Mouse (Mus musculus) adrenal gland, adult 18-20 months (tissue): ENCODE measurements around the gene Efnb2. TPM values are rescaled to one million over a fixed set of nuclear protein-coding genes. Genes with fewer than 3 reads are reported as not detected.

Source experiments
- DNase-seq, 2 experiments: peaks; one replicate each; pipeline ENCODE4 v3.0.0; 2021 to 2022; ENCODE audit warnings: low spot score in 2 of 2
- total RNA-seq, 2 experiments: library from RNA; stranded (reverse); gene quantifications; 1 replicate in 1 of 2; 2 replicates in 1 of 2; pipeline ENCODE4 v1.2.3; 2021

Gene Efnb2
- total RNA-seq, 2 experiments from 2014 or later, result 14.0 to 24.0 TPM

- no peak for DNase-seq
These were observed 41.5 kb downstream of the Efnb2 start for GRCm38 (mm10) chr8:8619221-8620194.

- DNase-seq, result no peak
These were observed 47.2 kb downstream of the Efnb2 start for GRCm38 (mm10) chr8:8613844-8614243.

GRCm38 (mm10) chr8:8611928-8612327, 49.1 kb downstream of the Efnb2 start:
- DNase-seq, result no peak

GRCm38 (mm10) chr8:8609791-8610190, 51.3 kb downstream of the Efnb2 start:
- DNase-seq, result no peak

- DNase-seq, result no peak
These were observed 51.9 kb downstream of the Efnb2 start for GRCm38 (mm10) chr8:8609141-8609540.

GRCm38 (mm10) chr8:8605621-8606020, 55.4 kb downstream of the Efnb2 start:
- DNase-seq, result no peak

GRCm38 (mm10) chr8:8603875-8604274, 57.2 kb downstream of the Efnb2 start:
- no peak for DNase-seq

- DNase-seq, result peak in 1 of 2 experiments; percentile 17
These were observed 58.2 kb downstream of the Efnb2 start for GRCm38 (mm10) chr8:8602616-8603461.

- DNase-seq, result no peak
These were observed 61.1 kb downstream of the Efnb2 start for GRCm38 (mm10) chr8:8599931-8600330.

GRCm38 (mm10) chr8:8597434-8597833, 63.6 kb downstream of the Efnb2 start:
- no peak for DNase-seq

GRCm38 (mm10) chr8:8595831-8596611, 65.0 kb downstream of the Efnb2 start:
- DNase-seq, result no peak

- DNase-seq, result no peak
These were observed 67.2 kb downstream of the Efnb2 start for GRCm38 (mm10) chr8:8593812-8594211.

- DNase-seq, result no peak
These were observed 67.7 kb downstream of the Efnb2 start for GRCm38 (mm10) chr8:8593371-8593770.

- DNase-seq, result no peak
These were observed 68.7 kb downstream of the Efnb2 start for GRCm38 (mm10) chr8:8592331-8592730.

- no peak for DNase-seq
These were observed 77.1 kb downstream of the Efnb2 start for GRCm38 (mm10) chr8:8583981-8584377.

- no peak for DNase-seq
These were observed 77.6 kb downstream of the Efnb2 start for GRCm38 (mm10) chr8:8583290-8583980.

GRCm38 (mm10) chr8:8577770-8578303, 83.2 kb downstream of the Efnb2 start:
- no peak for DNase-seq

- DNase-seq, result no peak
These were observed 84.2 kb downstream of the Efnb2 start for GRCm38 (mm10) chr8:8576833-8577232.

GRCm38 (mm10) chr8:8576286-8576685, 84.8 kb downstream of the Efnb2 start:
- no peak for DNase-seq
